Mouse (Mus musculus): ENCODE measurements around the gene Fam227b. TPM values are rescaled to one million over a fixed set of nuclear protein-coding genes. Genes with fewer than 3 reads are reported as not detected.

The Fam227b gene
- total RNA-seq (2023), result not detected

GRCm38 (mm10) chr2:126151855-126152571 lies at the start of gene Fam227b, which contains the start of gene Dtwd1:
Fam227b (minus strand) TSS chr2:126152004.
Dtwd1 (plus strand) TSS chr2:126152141.

GRCm38 (mm10) chr2:126034379-126035005 lies 117.3 kb downstream of the Fam227b start, which contains the start of gene Fgf7:
Fgf7 (plus strand) TSS chr2:126034658.

Other genes starting within 250 kb of the Fam227b start
- gene Fgf7, start 117.3 kb downstream of the Fam227b start, total RNA-seq (2023), result not detected
- 4.3 TPM for gene Dtwd1, start 137 bp upstream of the Fam227b start, total RNA-seq (2023)
- not detected for gene Gm17555, start 63.1 kb upstream of the Fam227b start, total RNA-seq (2023)